Mouse (Mus musculus): ENCODE results near the gene Sik2. TPM values are rescaled to one million over a fixed set of nuclear protein-coding genes. Genes with fewer than 3 reads are reported as not detected.

Sik2 gene
- total and polyA plus RNA-seq, 3 experiments: 18.7 to 72.8 (median 22.4) TPM

DNA sequence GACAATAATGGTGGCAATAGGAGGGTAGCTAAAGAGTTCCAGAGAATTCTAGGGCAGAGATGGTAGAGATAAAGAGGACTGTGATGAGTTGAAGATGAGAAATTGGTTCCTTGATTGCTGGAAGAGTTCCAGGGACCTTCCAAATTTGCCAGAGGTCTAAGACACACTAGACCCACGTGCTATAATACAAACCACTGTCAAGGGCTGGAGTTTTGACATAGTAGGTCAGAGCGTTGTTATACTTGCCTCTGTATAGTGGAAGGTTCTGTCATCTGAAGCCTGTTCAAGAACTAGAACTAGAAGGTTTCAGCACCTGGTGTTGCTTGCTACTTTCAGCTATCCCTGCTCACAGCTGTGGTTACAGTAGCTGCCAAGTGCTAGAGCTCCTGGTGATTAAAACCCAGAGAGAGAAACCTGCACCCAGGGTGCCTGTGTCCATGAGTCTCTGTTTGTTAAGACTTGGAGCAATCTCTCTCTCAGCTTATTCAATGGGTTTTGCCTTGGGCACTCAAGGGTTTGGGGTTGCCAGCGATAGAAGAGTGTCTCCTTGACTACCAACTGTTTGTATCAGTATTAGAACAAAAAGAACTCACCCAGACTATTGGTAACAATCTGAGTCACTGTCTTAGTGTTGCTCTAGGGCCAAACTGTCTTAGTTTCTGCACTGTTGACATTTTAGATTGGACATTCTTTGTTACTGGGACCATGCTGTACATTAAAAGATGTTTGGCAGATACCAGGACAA, 24.1 kb upstream of the Sik2 start:
- peaks cover 29% of the 10 kb centered on the region for H3K4me1 ChIP-seq (ENCODE audit: insufficient read depth, low read depth, low read length)
- DNase-seq (ENCODE audit: low spot score): no peak
- TF ChIP-seq TAL1 (conservative IDR thresholded peaks at IDR 0.05; ENCODE audit: low read depth, low read length): no peak
- TF ChIP-seq POLR2AphosphoS5 (IDR thresholded peaks at IDR 0.05; ENCODE audit: insufficient replicate concordance, low read depth, low read length): no peak
- no peak for TF ChIP-seq GATA1 (IDR thresholded peaks at IDR 0.05; ENCODE audit: borderline replicate concordance, low read length)
- TF ChIP-seq GATA2 (IDR thresholded peaks at IDR 0.05; ENCODE audit: borderline replicate concordance, low read depth, low read length): no peak
- TF ChIP-seq CTCF (IDR thresholded peaks at IDR 0.05; ENCODE audit: low read depth, low read length): no peak

DNA sequence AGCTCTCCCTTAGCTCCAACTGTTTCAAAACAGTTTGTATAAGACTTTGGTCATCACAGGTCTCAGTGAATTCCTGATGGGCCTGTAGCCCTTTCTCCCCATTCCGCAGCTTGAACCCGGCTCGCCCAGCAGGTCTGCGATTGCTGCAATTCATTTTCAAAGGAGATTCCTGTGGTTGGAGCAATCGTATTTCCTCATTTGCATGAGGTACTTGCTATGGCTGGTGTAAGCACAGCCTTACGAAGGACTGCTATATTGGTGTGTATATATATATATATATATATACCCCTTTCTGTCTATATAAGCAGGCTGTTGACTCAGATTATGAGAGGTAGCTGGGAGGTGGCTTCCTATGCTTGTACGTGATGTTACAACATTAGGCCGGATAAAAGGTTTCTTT, 23.4 kb upstream of the Sik2 start:
- no peaks in the 10 kb centered on the region for H3K36me3 ChIP-seq (replicated peaks)
- DNase-seq (ENCODE audit: low spot score) (no peak), ATAC-seq (ENCODE audit: extremely low read depth, insufficient number of reproducible peaks, low FRiP score, poor library complexity, severe bottlenecking) (no peak)
- H3K27me3 ChIP-seq (ENCODE audit: insufficient read depth, low read length): peaks cover 13% of the 10 kb centered on the region
- TF ChIP-seq POLR2AphosphoS5 (IDR thresholded peaks at IDR 0.05; ENCODE audit: insufficient replicate concordance, low read depth, low read length) (no peak), GATA2 (IDR thresholded peaks at IDR 0.05; ENCODE audit: borderline replicate concordance, low read depth, low read length) (no peak), GATA1 (IDR thresholded peaks at IDR 0.05; ENCODE audit: borderline replicate concordance, low read length) (no peak), CTCF (IDR thresholded peaks at IDR 0.05; ENCODE audit: low read depth, low read length) (no peak), TAL1 (conservative IDR thresholded peaks at IDR 0.05; ENCODE audit: low read depth, low read length) (no peak)
- H3K9me3 ChIP-seq (replicated peaks): no peaks in the 10 kb centered on the region
- H3K4me3 ChIP-seq (ENCODE audit: low read depth, low read length): no peak overlapping the region
- H3K4me1 ChIP-seq (ENCODE audit: insufficient read depth, low read depth, low read length): peaks cover 29% of the 10 kb centered on the region

More for the DNA sequence above, 24.1 kb upstream of the Sik2 start:
- Histone ChIP-seq H3K27me3 (ENCODE audit: insufficient read depth, low read length) (peaks cover 15% of the 10 kb centered on the region), H3K9me3 (replicated peaks) (no peaks in the 10 kb centered on the region), H3K4me3 (ENCODE audit: low read depth, low read length) (no peak overlapping the region), H3K36me3 (replicated peaks) (no peaks in the 10 kb centered on the region)
- no peak for ATAC-seq (ENCODE audit: extremely low read depth, insufficient number of reproducible peaks, low FRiP score, poor library complexity, severe bottlenecking)

DNA sequence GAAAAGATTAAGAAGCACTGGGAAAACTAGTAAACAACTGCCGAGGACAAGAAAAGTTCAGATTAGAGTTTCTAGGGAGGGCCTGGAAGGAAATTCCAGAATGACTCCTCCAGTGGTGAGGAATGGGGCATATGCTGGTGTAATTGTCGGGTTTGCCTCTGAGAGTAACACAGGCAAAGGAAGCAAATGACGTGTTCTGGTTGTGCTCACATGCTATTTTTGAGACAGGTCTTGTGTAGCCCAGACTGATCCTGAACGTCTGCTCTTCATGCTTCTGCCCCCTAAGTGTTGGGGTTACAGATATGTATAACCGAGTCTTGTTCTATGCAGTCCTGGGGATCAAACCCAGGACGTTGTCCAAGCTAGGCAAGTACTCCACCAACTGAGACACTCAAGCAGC, 22.7 kb upstream of the Sik2 start:
- DNase-seq (ENCODE audit: low spot score) (no peak), ATAC-seq (ENCODE audit: extremely low read depth, insufficient number of reproducible peaks, low FRiP score, poor library complexity, severe bottlenecking) (no peak)
- TF ChIP-seq CTCF (IDR thresholded peaks at IDR 0.05; ENCODE audit: low read depth, low read length) (no peak), TAL1 (conservative IDR thresholded peaks at IDR 0.05; ENCODE audit: low read depth, low read length) (no peak), POLR2AphosphoS5 (IDR thresholded peaks at IDR 0.05; ENCODE audit: insufficient replicate concordance, low read depth, low read length) (no peak)
- Histone ChIP-seq H3K4me3 (ENCODE audit: low read depth, low read length) (no peak overlapping the region), H3K9me3 (replicated peaks) (no peaks in the 10 kb centered on the region), H3K36me3 (replicated peaks) (no peaks in the 10 kb centered on the region), H3K27me3 (ENCODE audit: insufficient read depth, low read length) (peaks cover 10% of the 10 kb centered on the region), H3K4me1 (ENCODE audit: insufficient read depth, low read depth, low read length) (peaks cover 29% of the 10 kb centered on the region)

DNA sequence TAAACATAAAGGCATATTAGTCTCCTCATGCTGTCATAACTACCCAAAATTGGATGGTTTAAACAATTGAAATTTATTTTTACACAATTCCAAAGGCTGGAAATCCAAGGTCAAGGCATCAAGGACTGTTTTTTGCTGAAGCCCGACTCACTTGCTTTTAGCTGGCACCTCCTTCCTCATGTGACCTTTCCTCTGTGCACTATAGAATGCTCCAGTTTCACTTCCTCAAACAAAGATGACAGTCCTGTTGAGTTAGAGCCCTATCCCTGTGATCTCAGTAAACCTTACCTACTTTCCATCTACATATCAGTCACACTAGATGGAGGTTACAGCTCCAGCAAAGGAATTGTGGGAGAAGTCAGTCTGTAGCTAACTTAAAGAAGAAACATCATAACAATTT, 21.3 kb upstream of the Sik2 start:
- Histone ChIP-seq H3K4me1 (ENCODE audit: insufficient read depth, low read depth, low read length) (peaks cover 20% of the 10 kb centered on the region), H3K36me3 (replicated peaks) (no peaks in the 10 kb centered on the region), H3K9me3 (replicated peaks) (no peaks in the 10 kb centered on the region), H3K4me3 (ENCODE audit: low read depth, low read length) (no peak overlapping the region), H3K27me3 (ENCODE audit: insufficient read depth, low read length) (peaks cover 10% of the 10 kb centered on the region)
- no peak for TF ChIP-seq GATA1 (IDR thresholded peaks at IDR 0.05; ENCODE audit: borderline replicate concordance, low read length)
- TF ChIP-seq GATA2 (IDR thresholded peaks at IDR 0.05; ENCODE audit: borderline replicate concordance, low read depth, low read length): no peak
- TF ChIP-seq CTCF (IDR thresholded peaks at IDR 0.05; ENCODE audit: low read depth, low read length): no peak
- DNase-seq (ENCODE audit: low spot score): no peak
- ATAC-seq (ENCODE audit: extremely low read depth, insufficient number of reproducible peaks, low FRiP score, poor library complexity, severe bottlenecking): no peak

DNA sequence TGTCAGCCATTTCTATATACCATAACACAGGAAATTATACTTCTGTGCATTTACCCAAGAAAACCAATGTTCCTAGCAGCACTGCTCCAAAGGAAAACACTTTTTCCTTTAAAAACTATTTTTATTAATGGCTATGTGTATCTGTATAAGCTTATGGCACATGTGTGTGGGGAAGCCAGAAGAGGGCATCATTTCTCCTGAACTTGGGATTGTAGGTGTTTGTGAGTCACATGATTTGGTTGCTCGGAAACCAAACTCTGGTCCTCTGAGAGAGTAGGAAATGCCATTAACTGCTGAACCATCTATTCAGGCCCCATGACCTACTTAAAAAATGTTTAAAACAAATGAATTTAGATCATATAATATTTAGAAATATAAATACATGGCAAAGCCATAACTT, 18.1 kb upstream of the Sik2 start:
- TF ChIP-seq TAL1 (conservative IDR thresholded peaks at IDR 0.05; ENCODE audit: low read depth, low read length) (no peak), POLR2AphosphoS5 (IDR thresholded peaks at IDR 0.05; ENCODE audit: insufficient replicate concordance, low read depth, low read length) (no peak), GATA2 (IDR thresholded peaks at IDR 0.05; ENCODE audit: borderline replicate concordance, low read depth, low read length) (no peak), CTCF (IDR thresholded peaks at IDR 0.05; ENCODE audit: low read depth, low read length) (no peak)
- no peaks in the 10 kb centered on the region for H3K36me3 ChIP-seq (replicated peaks)
- H3K4me3 ChIP-seq (ENCODE audit: low read depth, low read length): no peak overlapping the region
- no peak for DNase-seq (ENCODE audit: low spot score)
- H3K9me3 ChIP-seq (replicated peaks): no peaks in the 10 kb centered on the region
- peaks cover 3% of the 10 kb centered on the region for H3K4me1 ChIP-seq (ENCODE audit: insufficient read depth, low read depth, low read length)
- ATAC-seq (ENCODE audit: extremely low read depth, insufficient number of reproducible peaks, low FRiP score, poor library complexity, severe bottlenecking): no peak
- H3K27me3 ChIP-seq (ENCODE audit: insufficient read depth, low read length): peaks cover 7% of the 10 kb centered on the region

DNA sequence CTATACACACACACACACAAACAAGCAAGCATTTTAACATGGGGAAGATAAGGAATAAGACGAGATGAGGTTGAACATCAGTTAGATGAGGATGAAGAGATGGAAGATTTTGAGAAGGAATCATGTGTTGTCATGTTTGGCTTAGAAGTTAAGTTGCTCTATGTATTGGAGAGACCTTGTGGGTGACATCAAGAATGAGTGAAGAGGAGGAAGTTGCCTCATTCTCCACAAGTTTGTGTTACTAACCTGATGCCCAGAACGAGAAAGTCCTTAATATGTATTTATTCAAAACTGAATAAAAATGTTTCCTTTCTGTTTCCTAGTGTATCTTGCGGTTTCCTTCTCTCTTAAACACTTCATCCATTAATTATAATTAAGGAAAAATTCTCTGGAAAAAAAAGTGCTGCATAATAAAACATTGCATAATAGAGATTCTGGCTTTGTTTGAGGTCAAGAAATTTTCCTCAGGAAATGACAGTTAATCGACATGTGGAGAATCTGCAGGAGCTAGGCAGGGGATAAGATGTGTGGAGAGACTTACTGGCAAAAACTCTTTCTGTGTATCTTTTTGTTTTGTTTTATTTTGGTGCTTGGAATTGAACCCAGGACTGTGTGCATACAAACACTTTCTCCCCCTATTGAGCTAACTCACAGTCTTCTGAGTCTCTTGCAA, 12.4 kb upstream of the Sik2 start:
- Histone ChIP-seq H3K27me3 (ENCODE audit: insufficient read depth, low read length) (peaks cover 17% of the 10 kb centered on the region), H3K36me3 (replicated peaks) (no peaks in the 10 kb centered on the region), H3K9me3 (replicated peaks) (no peaks in the 10 kb centered on the region), H3K4me3 (ENCODE audit: low read depth, low read length) (no peak overlapping the region), H3K4me1 (ENCODE audit: insufficient read depth, low read depth, low read length) (peaks cover 17% of the 10 kb centered on the region)
- DNase-seq (ENCODE audit: low spot score): no peak
- ATAC-seq (ENCODE audit: extremely low read depth, insufficient number of reproducible peaks, low FRiP score, poor library complexity, severe bottlenecking): no peak
- no peak for TF ChIP-seq CTCF (IDR thresholded peaks at IDR 0.05; ENCODE audit: low read depth, low read length)
- no peak for TF ChIP-seq GATA2 (IDR thresholded peaks at IDR 0.05; ENCODE audit: borderline replicate concordance, low read depth, low read length)
- no peak for TF ChIP-seq TAL1 (conservative IDR thresholded peaks at IDR 0.05; ENCODE audit: low read depth, low read length)
- TF ChIP-seq GATA1 (IDR thresholded peaks at IDR 0.05; ENCODE audit: borderline replicate concordance, low read length): no peak
- no peak for TF ChIP-seq POLR2AphosphoS5 (IDR thresholded peaks at IDR 0.05; ENCODE audit: insufficient replicate concordance, low read depth, low read length)
